Mouse (Mus musculus): ENCODE data around the gene Carm1.

DNA sequence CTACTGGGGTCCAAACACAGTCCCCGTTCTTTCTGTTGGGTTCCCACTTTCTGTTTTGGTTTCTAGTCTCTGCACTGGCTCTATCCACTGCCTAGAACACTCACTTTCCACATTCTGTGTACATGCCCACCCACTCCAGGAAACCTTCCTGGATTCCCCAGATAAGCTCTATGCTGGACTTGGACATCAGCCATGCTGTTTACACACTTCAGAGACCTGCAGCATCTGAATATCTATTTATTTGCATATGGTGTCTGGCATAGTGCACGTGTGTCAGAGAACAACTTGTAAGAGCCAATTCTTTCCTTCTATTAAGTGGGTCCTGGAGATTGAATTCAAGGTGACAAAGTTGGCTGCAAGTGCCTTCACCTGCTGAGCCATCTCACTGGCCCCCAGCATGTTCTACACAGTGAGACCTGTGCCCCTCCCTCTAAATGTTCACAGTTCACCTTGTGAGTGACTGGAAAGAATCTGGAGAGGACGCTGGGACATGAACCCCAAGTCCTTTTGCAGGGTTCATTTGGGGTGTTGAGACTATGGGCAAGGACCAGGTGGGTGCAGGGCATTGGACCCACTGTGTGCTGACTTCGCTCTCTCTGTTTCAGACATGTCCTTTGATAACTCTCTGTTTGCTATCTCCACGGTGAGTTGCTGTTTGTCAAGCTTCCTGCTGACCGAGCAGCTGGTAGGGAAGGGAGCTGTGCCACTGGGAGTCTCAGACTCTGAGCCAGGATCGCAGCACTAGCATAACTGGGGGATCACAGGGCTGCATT is 6.5 kb upstream of the Carm1 start:
- no peak for TF ChIP-seq CTCF (IDR thresholded peaks at IDR 0.05; ENCODE audit: extremely low read depth, insufficient read length, insufficient replicate concordance, low read depth, low read length)
- no peak for TF ChIP-seq POLR2A (IDR thresholded peaks at IDR 0.05; ENCODE audit: low read depth, low read length)
